Mouse (Mus musculus) liver, embryonic 16.5 days (tissue): Measurements from ENCODE around the gene Lrrc8c. TPM values are rescaled to one million over a fixed set of nuclear protein-coding genes. Genes with fewer than 3 reads are reported as not detected.

ENCODE experiments used
- ATAC-seq: fragments of 200-750 bp; cut with Nextera tagmentation; 2 replicates; pipeline ENCODE4 v1.8.0; 2017; ENCODE audit warnings: low read depth, mild to moderate bottlenecking, moderate number of reproducible peaks, moderate library complexity
- H3K27ac ChIP-seq: fragments of 300-500 bp; sonication (generic); 2 replicates; pipeline ENCODE4 v1.5.1; 2014; ENCODE audit warnings: mild to moderate bottlenecking, low read length
- H3K27me3 ChIP-seq: fragments of 300-500 bp; sonication (generic); 2 replicates; pipeline ENCODE4 v1.6.1; 2014; ENCODE audit warnings: low read depth, low read length, mixed read lengths; ENCODE audit not compliant: control insufficient read depth, insufficient read depth
- H3K36me3 ChIP-seq: fragments of 300-500 bp; sonication (generic); 2 replicates; pipeline ENCODE4 v1.6.1; 2014; ENCODE audit warnings: mild to moderate bottlenecking; ENCODE audit not compliant: control insufficient read depth, insufficient read depth
- H3K4me1 ChIP-seq: fragments of 300-500 bp; sonication (generic); 2 replicates; pipeline ENCODE4 v1.6.1; 2014; ENCODE audit warnings: low read depth, low read length, mixed read lengths; ENCODE audit not compliant: control insufficient read depth
- H3K4me2 ChIP-seq: fragments of 300-500 bp; sonication (generic); 2 replicates; pipeline ENCODE4 v1.6.1; 2014; ENCODE audit warnings: low read depth, low read length, mixed read lengths
- H3K4me3 ChIP-seq: fragments of 300-500 bp; sonication (generic); 2 replicates; pipeline ENCODE4 v1.5.1; 2014; ENCODE audit warnings: low read depth, mild to moderate bottlenecking, low read length
- H3K9ac ChIP-seq: fragments of 300-500 bp; sonication (generic); 2 replicates; pipeline ENCODE4 v1.6.1; 2014; ENCODE audit warnings: low read depth, low read length
- H3K9me3 ChIP-seq: fragments of 300-500 bp; sonication (generic); replicated peaks from 2 replicates; pipeline ENCODE4 v1.6.1; 2016; ENCODE audit warnings: low read length; ENCODE audit not compliant: control insufficient read depth
- WGBS: fragments of 180-500 bp; shearing (Covaris S2); extraction: QIAGEN DNeasy Blood & Tissue Kit; methylation state at CpG from one replicate; pipeline ENCODE4 v1.1.7; 2014; ENCODE audit not compliant: insufficient replicate concordance; 5-methylcytosine and 5-hydroxymethylcytosine counted together
- polyA plus RNA-seq: library from polyadenylated mRNA; unstranded; fragments of >200 nt; fragmentation: Nextera tagmentation; extraction: Ambion mirVana; gene quantifications from 2 replicates; pipeline ENCODE4 v1.2.1, GENCODE M21; 2015

Gene Lrrc8c
- polyA plus RNA-seq, 1 experiment from 2014 or later = 14.0 TPM

GRCm38 (mm10) chr5:105491389-105491788, 27.8 kb upstream of the Lrrc8c start:
- no peak overlapping the region for H3K4me2 ChIP-seq
- no peak overlapping the region for H3K27ac ChIP-seq
- no peaks in the 10 kb centered on the region for H3K27me3 ChIP-seq
- H3K9me3 ChIP-seq = no peaks in the 10 kb centered on the region
- H3K4me1 ChIP-seq = no peaks in the 10 kb centered on the region; the same call in none of the 2 replicates
- no peaks in the 10 kb centered on the region for H3K36me3 ChIP-seq
- no peak overlapping the region for H3K4me3 ChIP-seq
- H3K9ac ChIP-seq = no peak overlapping the region
- no peak for ATAC-seq
- 54% methylated on average over 4 of the region's 4 CpGs for WGBS

DNA sequence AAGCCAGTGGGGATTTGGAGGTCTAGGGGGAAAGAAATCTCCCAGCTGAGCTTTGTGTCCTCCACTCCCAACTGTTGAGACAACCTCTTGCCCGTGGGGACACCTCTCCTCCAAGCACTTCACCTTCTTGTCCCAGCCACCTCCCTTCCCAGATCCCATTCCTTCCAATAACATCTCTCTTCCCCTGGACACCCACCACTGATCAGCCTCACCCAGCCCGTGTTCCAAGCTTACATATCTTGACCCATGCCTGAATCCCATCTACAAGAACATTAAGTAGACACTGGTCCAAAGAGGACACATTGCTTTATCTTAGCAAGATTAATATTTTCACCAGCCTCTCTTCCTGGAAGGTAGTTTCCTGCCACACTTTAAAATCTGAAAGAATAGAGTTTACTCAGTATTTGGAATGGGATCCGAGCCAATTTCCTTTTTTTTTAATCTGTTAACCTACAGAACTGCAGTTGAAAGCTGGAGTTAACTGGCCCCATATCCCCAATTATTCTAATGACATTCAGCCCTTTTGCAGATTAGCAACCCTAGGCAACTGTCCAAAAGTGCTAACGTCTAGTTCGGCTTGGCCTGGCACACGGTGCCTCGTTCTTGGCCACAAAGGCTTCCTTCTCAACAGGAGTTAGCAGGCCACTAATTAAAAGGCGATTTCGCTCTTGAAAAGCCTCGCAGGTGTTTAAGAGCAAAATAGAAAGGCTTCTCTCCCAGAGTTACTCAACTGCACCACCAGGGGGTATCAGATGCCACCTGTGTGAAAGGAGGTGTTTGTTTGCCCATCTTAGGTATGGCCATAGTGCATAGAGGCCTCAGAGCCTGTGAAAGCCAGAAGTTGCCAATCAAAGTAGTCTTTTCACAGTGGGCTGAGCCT, 26.6 kb upstream of the Lrrc8c start:
- H3K9ac ChIP-seq = no peak overlapping the region
- H3K27ac ChIP-seq = no peak overlapping the region
- no peaks in the 10 kb centered on the region for H3K9me3 ChIP-seq
- 53% methylated on average over 10 of the region's 10 CpGs for WGBS
- no peak for ATAC-seq
- no peaks in the 10 kb centered on the region for H3K27me3 ChIP-seq
- H3K4me2 ChIP-seq = no peak overlapping the region
- no peaks in the 10 kb centered on the region; the same call in none of the 2 replicates for H3K4me1 ChIP-seq
- H3K4me3 ChIP-seq = no peak overlapping the region
- no peaks in the 10 kb centered on the region for H3K36me3 ChIP-seq

DNA sequence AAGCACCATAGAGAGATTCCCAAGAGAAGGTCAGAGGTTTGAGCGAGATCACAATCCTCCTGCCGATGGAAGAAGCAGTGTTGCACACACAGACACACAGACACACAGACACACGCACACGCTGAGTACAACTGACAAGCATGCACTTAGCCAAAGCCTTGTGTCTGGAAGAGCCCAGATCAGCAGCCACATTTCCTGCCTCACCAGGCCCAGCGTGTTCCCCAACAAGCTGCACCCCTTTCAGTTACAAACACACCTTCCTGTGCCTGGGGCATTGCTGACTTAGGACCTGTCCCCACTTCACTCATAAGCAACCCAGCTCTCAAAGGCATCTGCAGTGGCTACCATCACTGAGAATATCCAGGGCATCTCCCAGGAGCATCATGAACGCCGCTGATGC, 25.8 kb upstream of the Lrrc8c start:
- no peaks in the 10 kb centered on the region for H3K36me3 ChIP-seq
- no peaks in the 10 kb centered on the region; the same call in none of the 2 replicates for H3K4me1 ChIP-seq
- H3K27me3 ChIP-seq = no peaks in the 10 kb centered on the region
- no peak overlapping the region for H3K9ac ChIP-seq
- H3K27ac ChIP-seq = no peak overlapping the region
- no peak overlapping the region for H3K4me2 ChIP-seq
- H3K4me3 ChIP-seq = no peak overlapping the region
- no peaks in the 10 kb centered on the region for H3K9me3 ChIP-seq
- 80% methylated on average over 7 of the region's 7 CpGs for WGBS
- no peak for ATAC-seq

DNA sequence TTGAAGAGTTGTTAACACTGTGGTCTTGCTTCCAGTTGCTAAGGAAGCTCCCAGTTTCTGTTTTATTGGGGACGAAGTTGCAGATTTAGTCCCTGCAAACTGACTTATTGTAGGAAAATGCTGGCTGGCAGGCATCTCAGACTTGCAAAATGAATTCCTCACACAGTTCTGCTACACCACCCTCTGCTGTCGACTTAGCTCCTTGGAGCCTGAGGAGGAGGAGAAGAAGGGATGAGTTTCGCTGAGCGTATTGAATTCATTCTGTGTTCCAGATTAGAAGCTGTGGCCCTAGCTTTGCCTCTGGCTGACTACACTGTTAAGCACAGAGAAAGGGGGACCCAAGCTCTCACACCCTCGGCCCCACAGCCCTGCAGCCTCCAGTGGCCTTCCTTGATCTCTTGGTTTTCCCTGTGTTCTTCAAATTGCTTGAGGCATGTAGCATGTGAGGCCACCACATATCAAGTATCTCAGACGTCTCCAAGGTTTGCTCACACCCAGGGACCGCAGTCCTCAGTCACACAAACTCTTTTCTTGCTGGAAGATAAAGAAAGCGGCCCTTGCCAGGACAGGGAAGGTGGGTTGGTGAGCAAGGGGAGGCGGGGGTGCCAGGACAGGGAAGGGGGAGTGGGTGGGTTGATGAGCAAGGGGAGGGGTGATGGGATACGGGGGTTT, 24.8 kb upstream of the Lrrc8c start:
- Histone ChIP-seq H3K4me3 (no peak overlapping the region), H3K9me3 (no peaks in the 10 kb centered on the region), H3K27me3 (no peaks in the 10 kb centered on the region), H3K4me1 (no peaks in the 10 kb centered on the region; the same call in none of the 2 replicates), H3K27ac (no peak overlapping the region), H3K36me3 (no peaks in the 10 kb centered on the region), H3K9ac (no peak overlapping the region), H3K4me2 (no peak overlapping the region)
- no peak for ATAC-seq
- 55% methylated on average over 10 of the region's 10 CpGs for WGBS

DNA sequence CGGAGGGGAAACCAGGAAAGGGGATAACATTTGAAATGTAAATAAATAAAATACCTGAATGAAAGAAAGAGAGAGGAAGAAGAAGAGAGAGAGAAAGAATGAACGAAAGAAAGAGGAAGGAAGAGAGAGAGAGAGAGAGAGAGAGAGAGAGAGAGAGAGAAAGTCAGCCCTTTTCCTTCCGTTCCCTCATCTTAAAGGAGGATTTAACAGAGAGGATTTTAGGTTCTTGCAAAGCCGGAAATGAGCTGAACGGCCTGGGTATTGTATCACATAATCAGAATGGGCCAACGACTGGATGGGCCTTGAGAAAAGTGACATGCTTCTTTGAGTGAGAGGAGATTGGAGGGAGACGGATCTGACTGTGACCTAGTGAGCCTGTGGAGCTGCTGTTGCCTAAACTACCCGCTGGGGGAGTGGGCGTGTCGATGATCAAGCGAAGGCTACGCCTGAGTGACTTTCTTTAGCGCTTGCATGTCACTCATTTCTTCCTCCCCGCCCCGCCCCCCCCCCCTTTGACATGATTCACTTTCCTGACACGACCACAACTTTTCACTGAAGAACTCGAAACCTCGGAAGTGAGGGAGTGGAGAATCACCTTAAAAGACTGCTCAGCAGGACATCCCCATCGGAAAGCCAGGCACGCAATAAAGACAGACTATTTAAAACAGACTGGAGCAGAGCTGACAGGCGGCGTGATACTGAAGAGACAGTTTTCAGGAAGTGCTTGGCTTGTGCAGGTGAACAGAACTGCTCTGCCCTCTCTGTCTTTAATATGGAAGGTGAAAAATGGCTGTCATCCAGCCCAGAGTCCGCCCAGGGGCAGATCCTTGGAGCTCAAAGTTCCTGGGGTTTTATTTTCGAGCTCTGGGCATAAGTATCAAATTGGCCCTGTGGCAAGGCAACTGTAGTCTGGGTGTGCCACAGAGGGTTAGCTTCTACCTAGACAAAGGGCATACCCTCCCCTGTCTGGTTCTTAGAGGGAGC, 24.0 kb upstream of the Lrrc8c start:
- Histone ChIP-seq H3K9me3 (no peaks in the 10 kb centered on the region), H3K27me3 (no peaks in the 10 kb centered on the region), H3K4me2 (peak overlapping the region; percentile 44), H3K36me3 (no peaks in the 10 kb centered on the region), H3K9ac (no peak overlapping the region), H3K4me3 (peak overlapping the region; percentile 21; the same call in 1 of the 2 replicates), H3K27ac (no peak overlapping the region), H3K4me1 (no peaks in the 10 kb centered on the region; the same call in none of the 2 replicates)
- 8% methylated on average over 23 of the region's 24 CpGs for WGBS
- ATAC-seq = peak; percentile 63

DNA sequence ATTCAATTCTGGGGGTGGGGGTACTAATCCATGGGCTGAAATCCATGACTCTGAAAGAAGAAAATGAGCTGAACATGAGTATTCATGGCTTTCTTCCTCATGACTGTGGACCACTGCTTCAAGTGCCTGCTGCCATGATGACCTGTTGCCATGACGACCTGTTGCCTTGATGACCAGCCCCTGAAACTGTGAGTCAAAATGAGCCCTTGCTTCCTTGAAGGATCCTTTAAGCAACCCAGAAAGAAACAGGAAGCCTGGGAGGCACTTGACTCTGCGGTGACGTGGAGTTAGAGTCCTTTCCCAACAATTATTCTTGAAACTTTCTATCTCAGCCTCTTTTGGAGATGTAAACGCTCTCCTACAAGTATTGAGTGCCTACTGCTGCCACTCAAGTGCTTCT, 23.1 kb upstream of the Lrrc8c start:
- 57% methylated on average over 4 of the region's 4 CpGs for WGBS

DNA sequence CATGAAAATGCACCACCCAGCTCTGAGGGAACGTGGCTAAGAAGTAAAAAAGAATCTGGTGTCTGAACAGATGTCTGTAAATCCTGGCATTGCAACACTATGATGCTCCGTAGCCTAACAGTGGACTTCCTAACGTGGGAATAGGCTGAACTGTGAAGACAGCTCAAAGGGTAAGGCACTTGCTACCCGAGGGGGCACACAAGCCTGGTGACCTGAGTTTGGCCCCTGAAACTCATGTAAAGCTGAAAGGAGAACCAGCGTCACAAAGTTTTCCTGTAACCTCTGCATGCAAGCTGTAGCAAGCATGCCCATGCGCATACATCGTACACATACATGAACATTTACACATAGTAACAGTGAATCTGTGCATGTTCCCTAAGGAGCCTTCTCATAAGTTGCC, 22.6 kb upstream of the Lrrc8c start:
- Histone ChIP-seq H3K9ac (no peak overlapping the region), H3K4me2 (no peak overlapping the region)

More for the DNA sequence above, 23.1 kb upstream of the Lrrc8c start:
- no peak overlapping the region for H3K4me2 ChIP-seq
- no peak overlapping the region for H3K9ac ChIP-seq
- no peaks in the 10 kb centered on the region for H3K36me3 ChIP-seq
- no peak for ATAC-seq
- H3K27me3 ChIP-seq = no peaks in the 10 kb centered on the region
- H3K9me3 ChIP-seq = no peaks in the 10 kb centered on the region
- no peak overlapping the region for H3K27ac ChIP-seq
- H3K4me3 ChIP-seq = no peak overlapping the region
- H3K4me1 ChIP-seq = no peaks in the 10 kb centered on the region; the same call in none of the 2 replicates

DNA sequence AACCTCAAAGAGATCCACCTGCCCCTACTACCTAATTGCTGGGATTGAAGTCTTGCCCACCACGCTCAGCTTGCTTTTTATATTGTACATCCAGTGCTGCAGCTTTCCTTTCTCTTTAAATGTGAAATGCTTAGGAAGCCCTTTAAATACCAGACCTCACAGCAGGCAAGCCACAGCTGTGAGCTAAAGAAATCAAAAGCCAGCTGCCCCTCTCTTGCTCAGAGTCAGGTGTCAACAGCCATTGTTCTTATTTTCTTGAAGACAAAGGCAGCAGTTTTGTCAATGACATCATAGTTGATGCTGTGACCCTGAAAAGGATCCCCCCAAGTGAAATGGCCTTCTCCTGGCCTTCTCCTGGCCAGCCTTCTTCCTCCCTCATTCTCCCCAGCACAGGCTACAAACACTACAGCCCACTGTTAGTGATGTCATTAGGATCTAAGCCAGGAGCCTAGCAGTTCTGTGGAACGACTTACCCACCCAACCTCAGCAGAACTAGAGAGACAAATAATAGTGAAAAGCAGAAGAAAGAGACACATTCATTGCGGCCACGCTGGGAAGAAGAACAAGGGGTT, 20.7 kb upstream of the Lrrc8c start:
- 53% methylated on average over 4 of the region's 4 CpGs for WGBS
- no peak for ATAC-seq
- peaks cover 4% of the 10 kb centered on the region for H3K9me3 ChIP-seq
- H3K4me1 ChIP-seq = no peaks in the 10 kb centered on the region; the same call in none of the 2 replicates
- no peak overlapping the region for H3K4me2 ChIP-seq
- H3K4me3 ChIP-seq = no peak overlapping the region
- no peaks in the 10 kb centered on the region for H3K27me3 ChIP-seq
- no peak overlapping the region for H3K9ac ChIP-seq
- no peak overlapping the region for H3K27ac ChIP-seq
- no peaks in the 10 kb centered on the region for H3K36me3 ChIP-seq

More for the DNA sequence above, 22.6 kb upstream of the Lrrc8c start:
- no peaks in the 10 kb centered on the region; the same call in none of the 2 replicates for H3K4me1 ChIP-seq
- WGBS = 72% methylated on average over 7 of the region's 7 CpGs
- H3K36me3 ChIP-seq = no peaks in the 10 kb centered on the region
- H3K9me3 ChIP-seq = no peaks in the 10 kb centered on the region
- no peaks in the 10 kb centered on the region for H3K27me3 ChIP-seq
- no peak for ATAC-seq
- no peak overlapping the region for H3K27ac ChIP-seq
- no peak overlapping the region for H3K4me3 ChIP-seq
